Mouse (Mus musculus): Measurements from ENCODE around the gene Pcnp.
A peak's percentile ranks its signal among the peaks of the same experiment; 100 is the strongest.

Gene Pcnp

DNA sequence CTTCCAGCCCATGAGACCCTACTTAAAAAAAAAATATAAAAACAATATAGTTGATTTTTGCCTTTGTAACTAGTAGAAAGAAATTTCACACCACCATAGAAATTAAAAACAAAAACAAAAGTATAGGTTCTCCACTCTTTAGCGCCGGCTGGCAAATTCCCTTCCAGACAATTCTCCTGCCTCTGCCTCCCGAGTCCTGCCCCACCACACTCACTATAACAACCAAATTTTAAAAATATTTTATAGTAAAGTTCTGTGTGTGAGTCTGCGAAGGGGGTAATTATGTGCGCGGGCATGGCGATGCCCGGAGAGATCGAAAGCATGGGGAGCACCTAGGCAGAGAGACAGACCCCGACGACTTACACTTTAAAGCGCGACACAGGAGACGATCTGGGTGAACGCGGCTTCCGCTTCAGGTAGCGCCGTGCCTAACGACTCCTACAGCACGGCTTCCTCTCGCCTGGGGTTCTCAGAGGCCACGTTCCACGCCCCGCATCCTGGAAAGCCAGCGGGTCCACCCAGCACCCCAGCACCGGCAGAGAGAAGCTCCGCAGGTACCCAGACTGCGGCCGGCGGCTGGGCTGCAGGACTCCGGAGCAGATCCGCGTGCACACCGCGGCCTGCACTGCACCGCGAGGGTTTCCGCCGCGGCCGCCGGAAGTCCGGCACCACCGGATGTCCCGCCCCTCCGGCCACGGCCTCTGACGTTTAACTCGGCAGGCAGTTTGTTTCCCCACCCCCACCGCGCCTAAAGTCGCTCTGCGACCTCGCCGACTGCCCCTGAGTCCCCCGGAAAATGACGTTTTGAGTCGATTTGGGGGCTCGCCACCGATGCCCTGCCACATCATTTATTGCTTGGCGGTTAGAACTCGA lies 7.8 kb upstream of the Pcnp start, which contains the start of gene Trmt10c:
Gene Trmt10c, minus strand, starts transcription at position 682 of the 873 bp plus-strand sequence.
- peak; percentile 70 to 86 for DNase-seq (ENCODE audit: low read depth in 1 of 2, low spot score in 2 of 2)

DNA sequence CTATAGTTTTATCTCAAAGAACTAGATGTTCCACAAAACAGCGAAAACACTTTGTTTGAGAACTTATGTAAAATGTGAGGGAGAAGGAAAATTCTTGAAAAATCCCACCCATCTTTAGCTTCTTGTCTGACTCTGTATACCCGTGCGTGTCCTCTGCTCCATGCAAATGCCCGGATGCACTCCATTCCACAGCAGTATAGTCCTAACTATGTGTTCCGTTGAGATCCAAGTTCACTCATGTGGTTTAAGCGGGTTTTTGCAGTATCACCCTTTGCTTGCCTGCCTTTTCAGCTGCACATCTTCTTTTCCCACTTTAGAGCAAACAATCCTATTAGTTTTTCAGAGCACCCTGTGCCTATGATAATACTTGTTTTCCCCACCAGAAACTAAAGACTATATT lies 7.0 kb upstream of the Pcnp start:
- DNase-seq (ENCODE audit: low read depth in 1 of 2, low spot score in 2 of 2) = no peak

DNA sequence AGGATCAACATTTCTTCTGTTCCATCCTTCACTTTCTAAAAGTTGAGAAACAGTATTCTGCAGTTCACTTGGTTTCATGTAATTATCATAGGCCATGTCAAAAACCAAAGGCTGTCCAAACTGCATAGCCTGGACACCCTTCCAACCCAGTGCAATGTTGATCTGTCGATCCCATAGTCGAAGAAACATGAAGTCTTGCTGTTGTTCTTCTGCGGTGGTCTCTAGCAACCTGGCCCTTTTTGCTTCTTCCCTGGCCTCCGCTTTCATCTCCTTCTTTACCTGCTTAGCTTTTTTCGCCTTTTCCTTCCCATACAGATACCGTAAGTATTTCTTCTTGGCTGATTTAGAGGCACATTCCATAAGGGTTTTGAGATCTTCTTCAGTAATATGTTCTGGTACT lies 5.0 kb upstream of the Pcnp start:
- DNase-seq (ENCODE audit: low read depth in 1 of 2, low spot score in 2 of 2) = no peak

DNA sequence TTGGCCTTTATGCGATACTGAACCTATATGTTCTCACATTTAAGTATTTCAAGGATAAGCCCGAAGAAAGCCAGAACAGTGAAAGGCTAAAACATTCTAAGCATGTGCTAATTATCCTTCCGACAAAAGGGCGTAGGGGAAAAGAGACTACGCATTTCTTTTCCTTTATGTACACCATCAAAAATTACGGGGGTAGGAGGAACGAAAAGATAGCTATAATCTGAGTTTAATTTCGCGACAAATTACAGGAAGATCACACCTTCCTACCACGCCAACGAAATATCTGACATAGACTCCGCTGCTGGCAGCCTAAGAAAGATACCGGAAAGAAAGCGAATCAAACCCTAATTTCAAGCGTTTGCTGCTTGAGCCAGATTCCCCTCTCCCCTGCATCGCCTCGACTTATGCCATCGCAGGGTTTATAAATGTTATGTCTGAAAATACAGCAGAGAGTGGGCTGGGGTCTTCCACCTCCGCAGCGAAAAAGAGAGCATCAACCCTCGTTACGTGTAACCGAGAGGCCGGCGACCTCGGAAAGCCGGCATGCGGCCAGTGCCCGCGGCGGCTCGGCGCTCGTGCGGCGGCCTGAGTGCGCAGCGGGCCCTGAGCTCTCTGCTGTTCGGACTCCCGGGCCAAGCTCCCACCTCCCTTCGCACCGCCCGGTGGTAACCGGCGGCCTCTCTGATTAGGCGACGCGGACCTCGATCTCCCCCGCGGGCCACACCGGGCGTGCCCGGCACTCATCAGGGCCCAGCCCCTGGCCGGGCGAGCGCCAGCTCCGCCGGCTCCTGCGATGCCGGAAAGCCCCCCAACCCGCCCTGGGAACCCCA lies 602 bp downstream of the Pcnp start:
- no peak for DNase-seq (ENCODE audit: low read depth in 1 of 2, low spot score in 2 of 2)

DNA sequence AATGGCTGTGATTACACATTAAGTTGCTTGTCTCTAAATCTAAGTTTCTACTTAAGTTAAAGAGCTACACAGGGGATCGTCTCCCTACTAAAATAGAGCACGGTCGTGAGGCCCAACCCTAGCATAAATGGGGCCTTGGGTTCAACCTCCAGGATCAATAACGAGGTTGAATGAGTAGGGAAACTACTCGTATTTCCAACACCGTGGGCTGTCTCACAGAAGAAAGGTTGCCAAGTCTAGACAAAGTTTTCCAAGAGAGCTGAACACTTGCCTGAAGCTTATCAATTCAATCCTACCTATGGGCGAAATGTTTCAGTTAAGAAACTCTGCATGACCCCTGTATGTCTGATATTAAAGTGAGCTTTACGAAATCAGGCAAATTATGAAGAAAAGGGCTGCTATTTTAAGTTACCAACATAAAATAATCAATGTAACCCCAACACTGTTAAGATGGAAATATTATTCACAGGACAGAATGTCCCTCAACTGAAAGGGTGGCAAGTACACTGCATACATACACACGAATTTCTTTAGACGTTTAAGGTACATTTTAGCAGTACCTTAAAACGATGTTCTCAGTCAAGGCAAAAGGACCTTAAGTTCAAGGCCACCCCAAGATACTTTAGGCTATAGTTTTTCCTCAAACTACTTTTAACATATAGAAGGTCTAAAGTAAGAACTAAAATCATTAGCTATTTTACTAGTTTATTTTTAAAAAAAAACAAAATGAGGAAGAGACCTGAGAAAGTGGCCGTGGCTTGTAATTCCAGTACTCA lies 1.5 kb downstream of the Pcnp start:
- no peak for DNase-seq (ENCODE audit: low read depth in 1 of 2, low spot score in 2 of 2)

DNA sequence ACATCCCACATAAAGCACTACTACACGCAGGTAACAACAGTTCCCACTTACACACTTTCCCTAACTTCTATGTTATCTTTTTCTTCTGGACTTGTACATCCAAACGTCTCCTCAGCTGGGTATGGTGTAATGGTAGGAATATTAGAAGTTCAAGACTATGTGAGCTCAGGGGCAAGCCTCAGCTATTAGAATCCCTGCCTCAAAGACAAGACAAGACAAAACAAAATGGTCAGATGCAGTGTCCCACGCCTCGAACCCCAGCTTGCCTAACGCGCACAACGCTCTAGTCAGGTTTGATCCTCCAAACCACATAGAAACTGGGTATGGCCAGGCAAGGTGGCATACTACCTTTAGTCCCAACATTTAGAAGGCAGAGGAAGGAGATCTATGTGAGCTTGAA lies 9.9 kb downstream of the Pcnp start:
- no peak for DNase-seq (ENCODE audit: low read depth in 1 of 2, low spot score in 2 of 2)

DNA sequence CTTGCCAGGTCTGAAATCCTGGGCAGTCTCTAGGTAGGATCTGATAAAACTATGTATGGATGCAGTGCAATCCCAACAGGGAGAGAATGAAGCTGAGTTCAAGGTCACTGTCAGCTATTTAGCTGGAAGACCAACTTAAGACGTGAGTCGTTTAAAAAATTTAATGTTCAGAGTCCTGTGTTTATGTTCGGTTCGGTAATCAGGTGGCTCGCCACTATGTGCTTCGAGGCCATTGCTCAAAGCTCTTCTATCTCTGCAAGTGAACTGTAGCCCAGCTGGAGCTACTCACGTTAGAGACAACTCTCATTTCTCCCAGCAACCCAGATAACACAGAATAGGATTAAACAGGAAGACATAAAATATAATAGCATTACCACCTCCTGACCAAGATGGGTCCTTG lies 15.5 kb downstream of the Pcnp start:
- DNase-seq (ENCODE audit: low read depth in 1 of 2, low spot score in 2 of 2) = no peak

DNA sequence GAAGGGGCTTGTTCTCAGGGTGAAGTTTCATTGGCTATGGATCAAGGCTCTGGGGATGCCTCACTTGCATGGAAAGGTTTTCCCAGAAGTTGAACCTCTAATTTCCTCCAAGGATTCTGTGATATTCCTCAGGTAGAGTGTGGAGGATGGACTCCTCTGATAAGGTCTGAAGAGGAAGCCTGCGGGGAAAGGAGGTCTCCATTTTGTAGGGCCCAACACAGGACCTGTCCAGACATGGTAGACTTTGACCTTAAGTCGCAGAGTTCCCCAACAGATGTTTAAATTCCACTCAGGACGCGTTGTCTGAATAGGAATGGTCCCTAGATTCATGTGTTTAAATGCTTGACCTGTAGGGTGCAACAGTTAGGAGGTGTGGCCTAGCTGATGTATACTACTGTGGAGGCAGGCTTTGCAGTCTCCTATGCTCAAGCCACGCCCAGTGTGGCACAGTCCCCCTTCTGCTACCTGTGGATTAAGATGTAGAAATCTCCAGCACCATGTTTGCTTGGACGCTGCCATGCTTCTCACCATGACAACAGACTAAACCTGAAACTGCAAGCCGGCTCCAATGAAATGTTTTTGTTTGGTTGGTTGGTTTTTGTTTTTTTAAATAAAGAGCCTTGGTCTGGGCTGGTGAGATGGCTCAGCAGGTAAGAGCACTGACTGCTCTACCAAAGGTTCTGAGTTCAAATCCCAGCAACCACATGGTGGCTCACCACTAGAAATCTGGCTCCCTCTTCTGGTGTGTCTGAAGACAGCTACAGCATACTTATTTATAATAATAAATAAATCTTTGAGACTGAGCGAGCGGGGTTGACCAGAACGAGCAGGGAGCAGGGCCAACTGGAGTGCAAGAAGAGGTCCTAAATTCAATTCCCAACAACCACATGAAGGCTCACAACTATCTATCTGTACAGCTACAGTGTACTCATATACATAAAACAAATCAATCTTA lies 16.5 kb downstream of the Pcnp start:
- DNase-seq (ENCODE audit: low read depth in 1 of 2, low spot score in 2 of 2) = no peak

DNA sequence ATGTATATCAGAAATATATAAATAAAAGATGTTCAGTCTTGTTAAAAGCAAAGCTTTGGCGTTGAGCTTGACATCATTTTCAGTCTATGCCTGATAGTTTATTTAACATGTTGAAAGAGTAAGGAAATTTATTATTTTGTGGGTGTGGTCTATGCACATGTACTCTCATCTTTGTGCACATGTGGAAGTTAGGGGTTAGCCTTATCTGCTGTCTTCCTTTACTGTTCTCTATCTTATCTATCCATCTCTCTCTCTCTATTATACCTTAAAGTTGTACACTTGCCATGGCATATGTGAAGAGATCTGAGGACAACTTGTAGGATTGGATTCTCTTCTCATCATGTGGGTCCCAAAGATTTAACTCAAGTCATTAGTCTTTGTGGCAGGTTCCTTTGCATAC lies 20.7 kb downstream of the Pcnp start:
- no peak for DNase-seq (ENCODE audit: low read depth in 1 of 2, low spot score in 2 of 2)

DNA sequence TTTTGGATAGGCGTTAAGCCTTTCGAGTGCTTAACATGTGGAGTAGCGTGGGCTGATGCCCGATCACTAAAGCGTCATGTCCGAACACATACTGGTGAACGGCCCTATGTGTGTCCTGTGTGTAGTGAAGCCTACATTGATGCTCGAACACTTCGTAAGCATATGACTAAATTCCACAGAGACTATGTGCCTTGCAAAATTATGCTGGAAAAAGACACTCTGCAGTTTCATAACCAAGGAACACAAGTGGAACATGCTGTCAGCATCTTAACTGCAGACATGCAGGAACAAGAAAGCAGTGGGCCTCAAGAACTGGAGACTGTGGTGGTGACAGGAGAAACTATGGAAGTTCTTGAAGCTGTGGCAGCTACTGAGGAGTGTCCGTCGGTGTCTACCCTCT lies 22.7 kb downstream of the Pcnp start:
- no peak for DNase-seq (ENCODE audit: low read depth in 1 of 2, low spot score in 2 of 2)

DNA sequence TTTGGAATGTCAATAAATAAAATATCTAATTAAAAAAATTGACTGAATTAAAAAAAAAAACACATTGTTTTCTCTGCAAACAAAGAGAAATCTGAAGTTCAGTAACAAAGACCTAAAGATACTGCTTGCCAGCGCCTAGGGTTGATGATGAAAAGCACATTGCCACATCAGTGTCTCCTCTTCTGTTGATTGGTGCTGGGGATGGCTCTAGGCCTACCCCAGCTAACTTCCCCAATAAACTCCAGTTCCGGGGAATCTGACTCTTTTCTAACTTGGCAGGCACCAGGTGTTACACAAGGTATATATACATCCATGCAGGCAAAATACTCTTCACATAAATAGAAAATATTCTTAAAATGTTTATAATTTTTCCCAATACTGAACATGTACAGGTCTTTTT lies 35.3 kb downstream of the Pcnp start:
- no peak for DNase-seq (ENCODE audit: low read depth in 1 of 2, low spot score in 2 of 2)

DNA sequence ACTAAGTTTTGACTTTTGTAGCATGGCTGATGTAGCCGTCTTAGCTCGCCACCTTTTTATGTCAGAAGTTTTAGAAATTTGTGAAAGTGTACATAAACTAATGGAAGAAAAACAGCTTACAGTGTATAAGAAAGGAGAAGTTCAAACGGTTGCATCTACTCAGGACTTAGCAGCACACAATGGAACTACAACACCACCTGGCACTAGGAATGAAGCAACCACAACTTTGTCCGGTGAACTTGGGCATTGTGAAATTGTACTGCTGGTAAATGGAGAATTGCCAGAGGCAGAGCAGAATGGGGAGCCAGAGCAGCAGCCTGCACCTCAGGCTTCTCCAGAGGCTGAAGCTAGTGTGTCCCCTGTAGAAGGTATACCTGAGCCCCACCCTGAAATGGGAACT lies 39.2 kb downstream of the Pcnp start:
- no peak for DNase-seq (ENCODE audit: low read depth in 1 of 2, low spot score in 2 of 2)

DNA sequence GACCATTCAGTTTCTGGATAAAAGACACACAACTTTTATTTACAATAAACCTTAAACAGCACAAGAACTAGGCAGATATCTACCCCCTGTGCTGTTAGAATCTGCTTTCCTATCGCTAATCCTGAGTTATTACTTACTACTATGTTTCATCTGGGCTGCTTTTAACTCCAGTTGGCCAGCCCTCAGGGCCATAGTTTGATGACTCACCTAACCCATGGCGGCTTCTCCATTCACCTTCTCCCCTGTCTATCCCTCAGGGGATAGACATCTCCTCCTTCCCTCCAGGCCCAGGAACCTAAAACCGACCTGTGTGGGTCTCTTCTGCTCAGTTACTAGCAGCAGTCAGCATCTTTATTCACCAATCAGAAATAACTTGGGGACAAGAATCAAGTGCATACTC lies 43.5 kb downstream of the Pcnp start:
- no peak for DNase-seq (ENCODE audit: low read depth in 1 of 2, low spot score in 2 of 2)

DNA sequence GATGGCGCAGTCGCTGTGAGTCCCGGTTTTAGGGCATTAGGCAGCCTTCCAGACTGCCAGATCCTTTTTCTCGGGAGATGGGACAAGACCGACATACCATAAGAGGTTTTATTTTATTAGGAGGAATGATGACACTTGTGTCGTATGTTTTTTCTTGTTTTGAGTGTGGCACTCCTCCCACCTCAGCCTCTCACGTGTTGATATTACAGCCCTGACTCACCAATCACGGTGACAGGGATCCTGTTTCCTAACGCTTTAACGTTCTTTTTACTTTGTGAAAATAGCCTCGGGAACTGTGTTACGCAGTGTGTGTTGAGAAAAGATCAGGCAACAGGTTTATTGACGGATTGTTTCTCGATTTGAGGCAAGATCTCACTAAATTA lies 54.6 kb downstream of the Pcnp start:
- peak in 1 of 2 experiments; percentile 51 for DNase-seq (ENCODE audit: low read depth in 1 of 2, low spot score in 2 of 2)

DNA sequence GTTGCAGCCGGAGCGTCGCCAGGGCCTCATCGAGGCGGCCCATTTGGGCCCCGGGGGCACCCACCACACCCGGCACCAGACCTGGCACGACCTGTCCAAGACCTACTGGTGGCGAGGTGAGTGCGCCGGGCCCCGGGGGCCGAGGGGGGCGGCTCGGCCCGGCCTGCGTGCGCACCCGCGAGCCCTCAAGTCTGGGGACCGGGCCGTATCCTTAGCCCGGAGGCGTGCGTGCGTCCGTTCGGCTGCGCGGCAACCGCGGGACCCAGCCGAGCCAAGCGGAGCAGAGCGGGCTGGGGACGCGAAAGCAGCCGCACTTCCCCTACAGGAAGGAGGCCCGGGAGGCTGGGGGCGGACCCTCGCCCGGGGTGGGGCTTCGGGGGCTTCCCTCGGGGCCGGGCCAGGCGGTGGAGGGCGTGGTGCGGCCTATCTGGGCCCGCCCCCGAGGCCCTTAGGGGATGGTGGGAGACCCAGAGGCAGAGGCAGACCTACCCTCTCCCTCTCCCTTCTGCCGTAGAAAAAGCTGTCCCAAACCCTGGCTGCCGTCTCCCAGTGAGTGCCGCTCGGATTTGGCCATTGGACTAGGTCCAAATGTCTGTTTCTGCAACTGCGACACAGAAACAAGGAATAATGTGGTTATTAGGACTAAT lies 55.2 kb downstream of the Pcnp start:
- peak; percentile 72 to 84 for DNase-seq (ENCODE audit: low read depth in 1 of 2, low spot score in 2 of 2)

DNA sequence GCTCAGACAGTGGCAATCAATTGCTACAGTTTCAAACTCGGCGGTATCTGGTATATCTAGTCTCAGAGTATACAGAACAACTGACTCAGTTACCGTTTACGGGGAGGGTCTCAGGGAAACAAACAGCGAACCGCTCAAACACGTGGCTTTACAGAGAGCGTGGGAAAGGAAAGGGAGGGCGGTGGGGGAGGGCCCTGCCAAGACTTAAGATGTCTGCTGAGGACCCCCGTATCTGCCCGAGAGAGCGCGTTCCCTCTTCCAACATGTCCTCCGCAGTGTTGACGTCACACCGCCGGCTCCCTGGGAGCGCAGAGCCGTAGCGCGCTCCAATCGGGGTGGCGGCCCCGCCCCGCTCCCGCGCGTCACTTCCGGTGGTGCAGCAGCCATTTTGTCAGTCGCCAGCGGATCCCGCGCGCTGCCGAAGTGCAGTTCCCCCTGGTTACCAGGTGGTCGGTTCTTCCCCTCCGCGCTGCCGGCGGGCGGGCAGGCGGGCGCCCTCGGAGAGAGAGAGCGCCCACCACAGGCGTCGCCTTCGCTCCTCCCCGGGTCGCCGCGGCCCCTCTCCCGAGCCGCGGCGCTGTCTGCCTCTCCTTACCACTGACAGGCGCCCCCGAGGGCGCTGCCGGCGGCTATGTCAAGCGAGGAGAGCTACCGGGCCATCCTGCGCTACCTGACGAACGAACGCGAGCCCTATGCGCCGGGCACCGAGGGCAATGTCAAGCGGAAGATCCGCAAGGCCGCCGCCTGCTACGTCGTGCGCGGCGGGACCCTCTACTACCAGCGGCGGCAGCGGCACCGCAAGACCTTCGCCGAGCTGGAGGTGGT lies 55.9 kb downstream of the Pcnp start, which contains the start of gene Zbtb11:
Gene Zbtb11, plus strand, starts transcription at position 453 of the 825 bp plus-strand sequence.
- peak; percentile 96 to 99 for DNase-seq (ENCODE audit: low read depth in 1 of 2, low spot score in 2 of 2)

DNA sequence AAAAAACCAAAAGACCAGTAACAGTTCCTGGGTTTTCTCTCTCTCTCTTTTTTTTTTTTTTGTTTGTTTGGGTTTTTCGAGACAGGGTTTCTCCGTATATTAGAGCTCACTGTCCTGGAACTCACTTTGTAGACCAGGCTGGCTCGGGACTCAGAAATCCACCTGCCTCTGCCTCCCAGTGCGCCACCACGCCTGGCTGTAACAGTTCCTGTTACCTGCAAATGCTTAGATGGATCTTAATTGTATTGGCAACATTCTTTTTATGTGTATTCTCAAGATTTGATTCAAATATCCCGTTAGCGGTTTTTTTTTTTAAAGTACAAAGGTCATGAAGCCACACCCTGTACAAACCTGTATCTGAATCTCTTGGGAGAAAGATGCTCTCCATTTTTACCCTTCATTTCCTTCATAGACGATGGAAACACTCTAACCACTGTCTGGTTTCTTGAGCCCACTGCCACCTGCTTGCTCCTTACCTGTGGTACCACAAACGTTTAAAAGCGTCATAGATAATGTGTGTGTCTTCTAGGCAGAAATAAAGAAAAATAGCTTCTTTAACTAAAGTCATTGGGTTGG lies 56.8 kb downstream of the Pcnp start:
- DNase-seq (ENCODE audit: low read depth in 1 of 2, low spot score in 2 of 2) = no peak
